21 mouse cellular contexts compared by ENCODE assay signal in genomic region chr2:102712049-102712448, GRCm38 (mm10). TPM values are rescaled to one million over a fixed set of nuclear protein-coding genes. Genes with fewer than 3 reads are reported as not detected.
"Had no signal": no experiment of that assay in that cellular context is flagged by ENCODE, and none has a peak within 500 bp of the region (broad histone marks: within the 10 kb centered on the region; RNA-seq: fewer than 3 reads in every experiment).

No protein-coding gene starts in this region.

- H3K36me3 ChIP-seq: limb, embryonic 15.5 days; liver, embryonic 13.5 days; liver, embryonic 15.5 days; lung, embryonic 15.5 days; midbrain, embryonic 10.5 days; midbrain, embryonic 12.5 days; neural tube, embryonic 13.5 days; neural tube, embryonic 15.5 days had no signal

- H3K9ac ChIP-seq: limb, embryonic 15.5 days; liver, embryonic 13.5 days; liver, embryonic 15.5 days; lung, embryonic 15.5 days; midbrain, embryonic 12.5 days; neural tube, embryonic 13.5 days; neural tube, embryonic 15.5 days had no signal

- H3K4me1 ChIP-seq: liver, embryonic 13.5 days; liver, embryonic 15.5 days; lung, embryonic 15.5 days; midbrain, embryonic 10.5 days; midbrain, embryonic 12.5 days; neural tube, embryonic 13.5 days; neural tube, embryonic 15.5 days had no signal

- DNase-seq: liver, embryonic 13.5 days; midbrain, embryonic 14.5 days; retina, postnatal 1 day; right cerebral cortex, adult 18-20 months; right cerebral cortex, postnatal 25 days; right cerebral cortex, postnatal 4 days; spleen, adult 18-20 months; thymus, adult 2 months; thymus, postnatal 25 days; thymus, postnatal 4 days had no signal

- H3K4me3 ChIP-seq: limb, embryonic 15.5 days; liver, embryonic 13.5 days; liver, embryonic 15.5 days; lung, embryonic 15.5 days; midbrain, embryonic 10.5 days; midbrain, embryonic 12.5 days; myocyte; neural tube, embryonic 13.5 days; neural tube, embryonic 15.5 days had no signal

- ATAC-seq: midbrain, embryonic 16.5 days had no signal

- H3K4me2 ChIP-seq: limb, embryonic 15.5 days; liver, embryonic 11.5 days; liver, embryonic 13.5 days; liver, embryonic 15.5 days; lung, embryonic 15.5 days; midbrain, embryonic 12.5 days; neural tube, embryonic 13.5 days; neural tube, embryonic 15.5 days had no signal

- H3K27ac ChIP-seq: limb, embryonic 15.5 days; liver, embryonic 13.5 days; liver, embryonic 15.5 days; lung, embryonic 15.5 days; midbrain, embryonic 10.5 days; midbrain, embryonic 12.5 days; neural tube, embryonic 13.5 days; neural tube, embryonic 15.5 days had no signal

- H3K27me3 ChIP-seq: liver, embryonic 13.5 days; lung, embryonic 15.5 days; midbrain, embryonic 12.5 days; neural tube, embryonic 13.5 days; neural tube, embryonic 15.5 days had no signal

- H3K9me3 ChIP-seq: limb, embryonic 15.5 days; liver, embryonic 13.5 days; liver, embryonic 15.5 days; lung, embryonic 15.5 days; midbrain, embryonic 10.5 days; midbrain, embryonic 12.5 days; neural tube, embryonic 13.5 days; neural tube, embryonic 15.5 days had no signal

RNA-seq across cellular contexts. Expression of gene Slc1a2, which starts 53.6 kb away (rescaled TPM):
- total RNA-seq: megakaryocyte-erythroid progenitor cell, adult 5-6 weeks had no signal
